Mouse (Mus musculus) heart, adult 11 months (tissue): Measurements from ENCODE around the gene Eci3.
A peak's percentile ranks its signal among the peaks of the same experiment; 100 is the strongest.
"Not testable (repeated sequence)": the region's sequence is repeated elsewhere in the genome, so short reads cannot be mapped to it uniquely, and the experiment has no call there.

ENCODE experiments used
- DNase-seq: peaks from one replicate; pipeline ENCODE4 v3.0.0; 2022

The Eci3 gene

DNA sequence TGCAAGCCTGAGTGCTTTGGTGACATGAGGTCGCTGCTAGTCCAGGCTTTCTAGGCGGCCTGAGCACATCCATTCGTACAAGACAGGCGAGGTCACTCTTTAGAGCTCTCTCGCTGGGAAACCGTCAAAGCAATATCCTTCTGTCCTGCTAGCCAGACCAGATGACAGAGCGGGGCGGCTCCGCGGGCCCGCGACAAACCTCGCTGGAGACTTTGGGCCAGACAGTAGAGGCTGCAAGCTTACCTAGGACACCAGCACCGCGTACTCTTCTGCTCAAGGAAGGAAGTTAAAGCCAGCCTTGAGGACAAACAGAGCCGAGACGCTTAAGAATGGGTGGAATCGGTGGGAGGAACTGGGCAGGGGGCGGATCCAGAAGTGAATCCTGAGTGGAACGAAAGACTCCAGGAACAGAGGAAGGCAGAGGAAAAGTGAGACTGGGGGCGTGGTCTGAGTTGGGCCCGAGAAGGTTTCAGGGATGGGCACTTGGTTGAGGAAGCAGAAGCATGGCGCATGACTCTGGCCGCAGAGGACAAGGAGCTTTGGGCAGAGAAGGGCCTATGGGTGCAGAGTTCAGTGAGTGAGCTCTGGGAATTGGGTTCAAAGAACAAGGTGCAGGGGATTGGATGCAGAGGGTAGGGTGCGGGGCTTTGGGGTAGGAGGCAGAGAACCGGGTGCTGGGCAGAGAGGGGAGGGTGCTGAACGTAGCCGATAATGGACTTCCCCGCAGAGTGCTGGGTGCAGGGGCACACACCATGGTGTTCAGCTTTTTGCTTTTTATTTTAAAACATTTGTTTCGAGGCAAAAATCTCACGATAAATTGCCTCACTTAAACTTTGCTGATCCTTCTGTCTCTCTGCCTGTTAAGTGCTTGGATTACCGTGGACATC is at the start of gene Eci3:
Gene Eci3, minus strand, starts transcription at position 300 of the 887 bp plus-strand sequence.
- peak; percentile 96 for DNase-seq

DNA sequence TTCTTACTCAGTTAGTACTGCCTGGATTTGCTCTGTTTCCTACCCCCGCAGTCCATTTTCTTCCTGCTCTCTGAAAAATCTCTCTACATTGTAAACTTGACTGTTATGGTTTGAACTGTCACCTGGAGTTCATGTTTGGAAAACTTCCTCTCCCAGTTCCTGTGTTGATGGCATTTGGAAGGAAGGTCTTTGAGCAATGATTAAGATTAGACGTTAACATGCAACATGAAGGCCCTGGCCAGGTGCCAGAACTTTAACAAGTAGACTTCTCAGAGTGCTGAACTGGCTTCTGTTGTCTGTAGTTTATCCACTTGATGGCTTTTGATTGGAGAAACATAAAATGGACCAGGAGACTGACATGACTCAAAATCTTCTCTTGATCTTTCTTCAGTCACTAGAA is 32.3 kb upstream of the Eci3 start:
- peak; percentile 73 for DNase-seq

DNA sequence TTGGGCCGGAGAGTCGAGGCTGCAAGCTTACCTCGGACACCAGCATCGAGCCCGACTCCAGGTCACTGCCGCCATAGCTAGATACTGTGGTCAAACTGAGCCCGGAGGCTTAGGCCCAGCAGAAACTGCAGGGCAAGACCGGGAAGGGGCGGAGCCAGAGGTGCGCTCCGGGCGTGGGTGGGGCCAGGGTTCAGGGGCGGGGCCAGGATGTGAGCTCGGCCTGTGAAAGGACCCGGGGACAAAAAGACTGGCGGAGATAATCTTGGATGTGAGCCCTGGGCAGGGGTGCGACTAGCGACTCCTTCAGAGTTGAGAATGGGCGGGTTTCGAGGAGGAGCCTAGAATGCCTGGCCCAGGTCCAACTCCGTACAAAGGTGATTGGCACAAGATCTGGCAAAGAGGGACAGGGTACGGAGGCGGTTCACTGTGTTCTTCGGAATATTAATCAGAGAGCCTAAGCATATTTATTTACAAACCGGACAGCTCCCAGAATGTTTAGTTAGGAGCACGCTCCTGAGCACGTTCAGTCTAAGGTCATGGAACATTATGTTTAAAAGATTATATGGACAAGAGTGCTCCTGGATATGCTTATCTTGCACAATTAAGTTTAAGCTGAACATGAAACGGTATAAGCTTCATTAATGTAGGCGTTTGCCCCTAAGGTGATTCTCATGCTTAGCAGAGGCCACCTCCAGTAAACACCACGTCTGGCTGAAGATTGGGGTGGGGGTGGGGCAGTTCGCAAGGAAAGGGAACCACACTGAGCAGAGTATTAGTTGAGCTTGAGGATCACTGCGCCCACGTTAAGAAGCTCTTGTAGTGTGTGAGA is 30.6 kb upstream of the Eci3 start:
- DNase-seq: peak; percentile 100

DNA sequence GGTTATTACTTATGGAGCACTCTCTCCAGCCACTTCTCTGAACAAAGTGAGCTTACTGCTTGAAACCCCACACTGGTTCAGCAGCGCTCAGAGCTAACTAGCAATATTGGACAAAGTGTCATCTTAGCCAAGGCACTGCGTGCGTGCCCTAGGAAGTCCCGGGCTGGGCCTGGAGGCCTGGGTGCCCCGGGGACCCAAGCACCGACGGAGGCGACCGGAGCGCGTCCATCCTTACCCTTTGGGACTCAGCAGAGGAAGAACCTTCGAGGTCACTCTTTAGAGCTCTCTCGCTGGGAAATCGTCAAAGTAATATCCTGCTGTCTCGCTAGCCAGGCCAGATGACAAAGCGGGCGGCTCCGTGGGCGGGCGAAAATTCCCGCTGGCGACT is 30.0 kb upstream of the Eci3 start:
- DNase-seq: no peak

DNA sequence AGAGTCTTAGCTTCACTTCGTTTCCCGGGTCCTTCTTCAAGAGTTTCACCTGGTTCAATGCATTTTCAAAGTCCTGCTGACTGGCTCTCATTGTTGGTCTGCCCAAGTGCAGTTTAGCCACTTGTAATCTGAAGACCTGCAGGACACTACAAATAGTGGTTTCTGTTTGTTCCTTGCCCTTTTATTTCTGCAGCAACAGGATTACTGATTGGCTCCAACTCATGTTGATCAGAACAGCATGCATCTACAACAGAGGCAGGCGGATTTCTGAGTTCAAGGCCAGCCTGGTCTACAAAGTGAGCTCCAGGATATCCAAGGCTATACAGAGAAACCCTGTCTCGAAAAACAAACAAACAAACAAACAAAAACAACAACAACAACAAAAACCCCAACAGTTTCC is 29.5 kb upstream of the Eci3 start:
- DNase-seq: no peak

DNA sequence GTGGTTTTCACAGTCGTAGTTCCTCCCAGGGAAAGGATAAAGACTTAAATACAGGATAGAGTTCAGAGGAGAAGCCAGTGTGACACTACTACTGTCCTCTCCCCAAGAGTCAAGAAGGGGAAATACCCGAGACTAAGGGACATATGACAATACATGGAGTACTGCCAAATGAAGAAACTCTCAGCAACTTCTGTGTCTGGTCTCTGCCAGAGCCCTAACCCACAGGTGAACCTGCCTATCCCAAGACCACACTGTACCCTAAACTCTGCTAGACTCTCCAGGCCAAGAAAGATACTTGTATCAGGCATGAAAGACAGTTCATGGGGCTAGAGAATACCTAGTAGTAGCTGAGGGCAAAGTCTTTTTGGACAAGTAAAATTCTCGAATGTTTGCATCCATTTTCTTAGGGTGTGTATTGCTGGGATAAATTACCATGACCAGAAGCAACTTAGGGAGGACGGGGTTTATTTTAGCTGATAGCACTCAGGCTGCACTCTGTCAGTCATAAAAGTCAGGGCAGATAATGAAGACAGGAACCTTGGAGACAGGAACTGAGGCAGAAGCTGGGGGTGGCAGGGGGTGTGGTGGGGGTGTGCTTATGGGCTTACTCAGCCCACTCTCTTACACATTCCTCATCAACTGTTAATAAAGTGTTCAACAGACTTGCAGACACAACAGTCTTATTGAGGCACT is 28.1 kb upstream of the Eci3 start:
- DNase-seq: no peak

DNA sequence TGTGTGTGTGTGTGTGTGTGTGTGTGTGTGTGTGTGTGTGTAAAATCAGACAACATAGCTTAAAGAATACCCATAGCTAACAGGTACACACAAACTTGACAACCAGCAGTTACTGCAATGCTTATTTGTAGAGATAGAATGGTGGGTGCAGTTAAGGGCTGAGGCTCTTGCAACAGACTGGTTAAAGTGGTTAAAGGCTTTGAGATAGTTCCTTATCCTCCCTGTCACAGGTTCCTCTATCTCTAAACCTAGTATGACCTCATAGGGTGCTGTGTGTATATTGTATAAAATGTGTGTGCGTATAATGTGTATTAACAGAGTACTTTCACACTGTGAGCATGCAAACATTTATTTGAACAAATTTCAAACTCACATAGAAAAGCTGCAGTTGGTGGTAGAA is 19.9 kb upstream of the Eci3 start:
- not testable (repeated sequence) for DNase-seq

DNA sequence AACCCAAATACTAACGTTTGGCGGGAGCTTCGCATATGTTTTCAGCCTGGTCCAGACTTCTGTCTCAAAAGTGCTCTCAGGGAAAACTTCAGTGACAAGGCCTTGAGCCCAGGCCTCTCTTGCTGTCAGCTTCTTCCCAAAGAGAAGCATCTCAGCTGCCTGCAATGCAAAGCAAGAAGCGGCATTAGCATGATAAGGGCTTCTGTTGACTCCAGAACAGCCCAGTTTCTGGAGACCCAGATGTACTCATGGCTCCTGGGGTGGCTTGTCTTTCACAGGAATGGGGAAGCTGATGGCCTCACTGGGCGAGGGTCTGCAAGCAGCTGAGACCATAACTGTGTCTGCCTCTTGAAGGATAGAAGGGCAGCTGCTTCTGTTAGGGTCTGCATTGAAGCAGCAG is 15.0 kb upstream of the Eci3 start:
- not testable (repeated sequence) for DNase-seq

DNA sequence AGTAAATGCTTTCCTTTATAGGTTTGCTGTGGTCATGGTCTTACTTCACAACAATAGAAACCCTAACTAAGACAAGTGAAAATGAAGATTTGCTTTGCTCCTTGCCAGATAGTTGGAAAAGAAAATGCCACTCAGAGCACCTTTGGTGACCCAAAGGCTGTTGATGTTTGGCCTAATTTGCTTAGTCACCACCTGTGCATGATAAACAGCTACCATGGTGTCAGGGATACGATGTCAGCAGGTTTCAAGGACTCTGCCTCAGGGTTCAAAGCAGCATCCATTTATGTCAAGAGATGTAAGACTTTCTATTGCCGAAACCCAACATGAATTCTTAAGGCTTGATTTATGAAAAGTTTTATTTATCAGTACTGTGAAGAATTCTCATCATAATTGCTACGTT is 13.8 kb upstream of the Eci3 start:
- no peak for DNase-seq

DNA sequence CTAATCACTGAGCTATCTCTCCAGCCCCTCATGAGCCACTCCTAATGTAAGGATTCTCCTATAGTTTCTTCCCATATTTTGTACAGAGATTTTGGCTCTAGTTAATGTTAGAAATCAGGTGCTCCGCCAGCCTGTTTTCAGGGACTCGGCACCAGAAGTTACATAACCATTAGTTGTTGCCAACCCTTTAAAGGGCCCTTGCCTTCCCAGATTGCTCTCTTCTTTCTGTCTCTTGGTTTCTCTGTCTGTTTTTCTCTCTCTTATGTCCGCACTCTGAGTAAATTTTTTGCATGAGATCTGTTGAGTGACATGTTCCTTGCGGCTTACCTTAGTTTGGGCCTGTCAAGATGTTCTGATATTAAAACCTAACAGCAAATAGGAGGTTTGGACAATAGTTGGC is 12.5 kb upstream of the Eci3 start:
- peak; percentile 42 for DNase-seq

DNA sequence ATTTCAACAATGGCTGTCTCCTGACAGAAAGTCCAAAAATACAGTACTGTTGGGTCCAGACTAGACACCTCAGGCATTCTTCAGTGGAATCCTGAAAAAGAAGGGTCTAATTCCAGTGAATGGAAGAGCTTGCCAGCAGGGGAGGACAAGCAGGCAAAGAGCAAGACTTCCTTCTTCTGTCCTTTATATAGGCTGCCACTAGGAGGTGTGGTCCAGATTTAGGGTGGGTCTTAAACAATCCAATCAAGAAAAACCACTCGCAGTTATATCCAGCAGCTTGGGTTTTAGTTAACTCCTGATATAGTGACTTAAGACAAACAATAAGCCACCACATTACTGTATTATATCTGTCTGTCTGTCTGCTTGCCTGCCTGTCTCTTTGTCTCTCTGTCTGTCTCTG is 10.2 kb upstream of the Eci3 start:
- no peak for DNase-seq

DNA sequence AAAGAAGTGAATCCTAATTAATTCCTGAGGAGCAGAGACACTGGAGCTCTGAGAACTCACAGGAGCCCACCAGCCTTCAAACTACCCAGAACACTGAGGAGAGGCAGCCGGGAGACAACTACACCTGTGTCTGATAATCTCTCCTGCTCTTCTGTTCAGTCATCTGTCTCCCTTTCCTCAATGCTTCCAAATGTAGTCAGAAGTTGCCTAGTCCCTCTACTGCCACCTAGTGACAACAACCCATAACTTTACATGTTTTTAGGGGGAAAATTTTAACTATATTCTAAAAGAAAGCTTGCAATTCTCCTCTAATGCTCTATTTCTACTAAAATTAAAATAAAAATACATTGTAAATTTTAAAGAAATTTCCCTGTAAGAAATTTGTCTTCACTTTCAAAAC is 9.5 kb upstream of the Eci3 start:
- DNase-seq: peak; percentile 41

DNA sequence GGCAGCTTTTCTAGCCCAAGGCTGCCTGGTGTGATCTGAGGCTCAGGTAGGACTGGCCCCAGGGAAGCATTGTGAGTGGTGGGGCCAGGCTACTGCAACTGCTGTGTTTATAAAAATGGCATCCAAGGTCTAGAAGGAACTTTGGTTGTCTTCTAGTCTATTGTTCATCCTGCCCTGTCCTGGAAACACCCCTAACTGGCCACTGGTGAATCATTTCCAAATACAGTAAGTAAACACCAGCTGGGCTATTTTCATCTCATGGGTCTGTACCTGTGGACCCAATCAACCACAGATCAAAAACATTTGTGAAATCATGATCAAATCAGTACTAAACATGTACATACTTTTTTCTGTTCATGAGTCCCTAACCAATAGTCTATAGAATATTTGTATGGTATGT is 8.8 kb upstream of the Eci3 start:
- peak; percentile 55 for DNase-seq

DNA sequence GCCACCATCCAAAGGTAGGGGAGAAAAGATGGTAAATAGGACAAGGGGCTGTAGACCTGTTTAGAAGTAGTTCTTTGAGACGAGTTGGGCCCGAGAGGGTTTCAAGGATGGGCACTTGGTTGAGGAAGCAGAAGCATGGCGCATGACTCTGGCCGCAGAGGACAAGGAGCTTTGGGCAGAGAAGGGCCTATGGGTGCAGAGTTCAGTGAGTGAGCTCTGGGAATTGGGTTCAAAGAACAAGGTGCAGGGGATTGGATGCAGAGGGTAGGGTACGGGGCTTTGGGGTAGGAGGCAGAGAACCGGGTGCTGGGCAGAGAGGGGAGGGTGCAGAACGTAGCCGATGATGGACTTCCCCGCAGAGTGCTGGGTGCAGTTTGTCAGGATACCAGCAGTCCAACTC is 2.0 kb upstream of the Eci3 start:
- DNase-seq: not testable (repeated sequence)

DNA sequence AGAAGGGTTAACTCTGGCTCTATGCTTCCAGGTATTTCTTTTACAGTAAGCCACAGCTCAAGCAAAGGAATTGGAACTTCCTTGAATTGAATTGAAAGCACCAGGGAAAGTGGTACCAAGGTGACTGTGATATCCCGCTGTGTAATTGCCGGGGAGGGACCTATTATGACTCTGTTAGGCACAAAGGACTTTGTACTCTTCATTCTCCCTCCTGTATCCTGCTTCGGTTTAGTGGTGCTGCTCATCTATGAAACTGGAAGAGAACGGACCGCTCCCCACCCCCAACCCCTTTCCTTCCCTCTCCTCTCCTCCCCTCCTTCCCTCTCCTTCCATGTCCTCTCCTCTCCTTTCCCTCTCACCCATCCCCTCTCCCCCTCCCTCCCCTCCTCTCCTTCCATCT is 1.3 kb upstream of the Eci3 start:
- no peak for DNase-seq

DNA sequence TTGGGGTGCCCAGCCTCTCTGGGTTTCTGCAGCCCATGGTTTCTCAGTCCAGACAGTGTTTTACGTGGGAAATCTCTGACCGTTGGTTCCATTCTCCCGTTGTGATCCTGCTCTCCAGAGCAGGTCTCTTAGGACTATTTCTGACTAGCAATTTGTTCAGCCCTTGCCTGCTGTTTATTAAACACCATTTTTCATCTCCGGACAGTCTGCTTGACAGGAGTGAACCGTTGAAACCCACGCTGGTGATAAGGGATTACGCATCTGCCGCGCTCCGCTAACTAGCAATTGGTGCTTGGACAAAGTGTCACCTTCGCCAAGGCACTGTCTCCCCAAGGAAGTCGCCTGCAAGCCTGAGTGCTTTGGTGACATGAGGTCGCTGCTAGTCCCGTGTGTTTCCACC is 809 bp upstream of the Eci3 start:
- DNase-seq: no peak

DNA sequence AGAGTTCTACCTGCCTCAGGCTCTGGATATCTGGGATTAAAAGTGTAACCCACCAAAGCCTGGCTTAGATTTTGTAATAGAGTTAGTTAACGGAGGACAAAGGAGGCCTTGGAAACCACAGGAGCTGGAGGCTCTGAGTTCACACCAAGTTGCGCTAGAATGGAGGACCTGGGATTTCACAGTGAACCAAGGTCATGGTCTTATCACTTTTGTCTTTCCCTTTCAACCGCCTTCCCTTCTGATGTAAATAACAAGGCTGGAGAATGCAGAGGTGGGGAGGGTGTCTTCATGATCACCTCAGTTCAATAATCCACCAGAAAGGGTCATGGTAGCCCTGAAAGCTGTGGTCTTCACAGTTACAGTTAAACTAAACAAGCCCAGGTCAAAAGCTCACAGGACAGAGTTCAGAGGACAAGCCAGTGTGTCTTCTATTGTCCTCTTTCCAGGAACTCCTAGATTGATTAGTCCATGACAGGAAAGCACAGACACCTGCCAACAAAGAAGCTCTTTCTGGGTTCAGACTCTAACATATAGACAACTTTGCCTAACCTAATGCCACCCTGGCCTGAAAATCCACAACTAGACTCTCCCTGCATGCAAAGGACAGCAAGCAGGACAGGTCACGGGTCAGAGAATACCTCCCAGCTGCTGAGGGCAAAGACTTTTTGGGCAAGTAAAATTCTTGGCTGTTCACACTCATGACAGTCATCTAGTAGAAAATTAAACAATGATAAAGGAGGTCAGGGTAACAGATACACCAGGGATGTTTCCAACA is 2.4 kb downstream of the Eci3 start:
- no peak for DNase-seq

DNA sequence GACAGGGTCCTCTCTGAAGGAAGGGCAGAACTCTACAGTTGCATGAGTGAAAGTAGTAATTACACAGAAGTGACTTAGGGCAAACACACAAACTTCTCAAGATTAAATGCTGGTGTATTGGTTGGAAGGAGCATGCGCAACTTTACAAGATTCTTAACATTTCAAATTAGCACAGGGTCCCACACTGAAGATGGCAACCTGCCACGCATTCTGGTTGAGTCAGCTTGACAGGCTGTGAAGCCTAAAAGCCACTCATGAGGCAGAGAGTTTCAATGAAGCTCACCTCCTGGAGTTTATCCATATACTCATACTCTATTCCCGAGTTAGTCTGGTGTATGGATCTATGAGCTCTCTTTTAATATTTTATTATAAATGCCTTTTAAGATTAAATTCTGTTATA is 5.5 kb downstream of the Eci3 start:
- not testable (repeated sequence) for DNase-seq

DNA sequence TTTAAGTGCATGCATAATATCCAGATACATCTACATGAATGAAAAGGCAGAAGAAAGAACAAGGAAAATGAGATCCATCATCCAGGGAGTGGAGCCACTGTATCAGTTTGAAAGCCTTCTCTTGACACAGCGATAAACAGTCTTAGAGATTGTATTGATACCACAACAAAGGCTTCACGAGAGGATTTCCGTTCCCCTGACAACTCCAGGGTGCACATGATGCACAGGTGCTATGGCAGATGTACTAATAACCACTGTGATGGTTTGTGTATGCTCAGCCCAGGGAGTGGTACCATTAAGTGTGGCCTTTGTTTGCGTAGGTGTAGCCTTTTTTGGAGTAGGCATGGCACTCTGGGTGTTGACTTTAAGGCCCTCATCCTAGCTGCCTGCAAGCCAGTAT is 6.7 kb downstream of the Eci3 start:
- DNase-seq: no peak

DNA sequence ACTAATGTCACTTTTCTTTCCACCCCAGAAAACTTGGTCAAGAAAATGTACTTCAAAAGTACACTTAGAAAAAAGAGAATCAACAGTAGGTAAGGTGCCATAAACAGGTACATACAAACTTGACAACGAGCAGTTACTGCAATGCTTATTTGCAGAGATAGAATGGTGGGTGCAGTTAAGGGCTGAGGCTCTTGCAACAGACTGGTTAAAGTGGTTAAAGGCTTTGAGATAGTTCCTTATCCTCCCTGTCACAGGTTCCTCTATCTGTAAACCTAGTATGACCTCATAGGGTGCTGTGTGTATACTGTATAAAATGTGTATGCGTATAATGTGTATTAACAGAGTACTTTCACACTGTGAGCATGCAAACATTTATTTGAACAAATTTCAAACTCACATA is 12.2 kb downstream of the Eci3 start:
- not testable (repeated sequence) for DNase-seq

DNA sequence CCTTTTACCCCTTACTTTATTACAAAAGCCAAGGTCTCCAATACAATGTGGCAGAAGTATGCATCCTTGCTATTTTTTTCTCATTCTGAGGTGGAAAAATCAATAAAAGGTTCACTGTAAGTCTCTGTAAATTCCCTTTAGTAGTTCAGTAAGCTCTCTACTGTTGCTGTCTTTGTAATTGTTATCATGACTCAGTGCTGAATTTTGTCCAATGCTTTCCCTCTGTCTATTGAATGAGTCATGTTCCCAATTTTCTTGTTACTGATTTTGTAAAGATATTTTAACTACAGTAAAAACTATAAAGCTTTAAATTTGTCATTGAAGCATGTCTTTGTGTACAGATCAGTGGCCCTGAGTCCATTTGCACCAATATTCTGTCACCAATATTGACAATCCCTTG is 21.2 kb downstream of the Eci3 start:
- no peak for DNase-seq

DNA sequence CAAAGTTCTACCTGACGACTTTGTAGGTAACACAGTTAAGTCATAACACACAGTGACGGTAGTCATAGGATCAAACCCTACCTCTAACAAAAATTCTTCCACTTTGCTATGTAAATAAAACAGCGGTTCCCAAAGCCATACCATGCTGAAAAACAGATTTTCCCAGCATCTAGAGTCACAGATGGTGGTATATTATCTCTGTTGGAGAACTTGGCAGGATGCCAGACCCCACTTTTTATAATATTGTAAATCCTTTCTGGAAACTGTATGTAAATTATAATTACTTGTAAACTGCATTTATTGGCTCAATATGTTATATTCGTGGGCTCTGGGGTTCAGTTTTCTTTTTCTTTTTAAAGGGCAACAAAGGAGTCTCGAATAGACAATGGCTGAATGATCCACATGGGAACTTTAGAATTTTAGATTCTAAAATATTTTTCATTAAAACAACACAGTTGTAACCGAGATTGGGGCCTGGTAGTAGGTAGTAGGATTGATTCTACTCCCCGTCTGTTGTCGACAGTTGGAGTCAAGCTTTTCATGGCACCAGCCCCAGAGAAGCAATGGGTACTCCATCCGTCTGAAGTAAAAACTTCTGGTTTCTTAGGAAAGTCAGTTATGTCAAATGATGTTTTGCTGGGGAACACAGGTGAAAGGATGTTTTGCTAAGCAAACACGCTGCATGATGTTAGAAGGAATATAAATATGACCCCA is 28.5 kb downstream of the Eci3 start:
- DNase-seq: no peak
